Mouse (Mus musculus) splenic B cell, adult 2 months (primary cell): ENCODE measurements at regions not wholly inside any gene's neighbourhood (a gene's known extent, or its start where the extent isn't known, plus 50 kb on each side); places are given as distances from the start of the nearest gene placed in this dataset.
"Not testable (repeated sequence)": the region's sequence is repeated elsewhere in the genome, so short reads cannot be mapped to it uniquely, and the experiment has no call there.

ENCODE experiments used
- DNase-seq: peaks from one replicate; pipeline ENCODE4 v3.0.0-alpha.2; 2011; ENCODE audit warnings: low read depth, low spot score
- H3K27me3 ChIP-seq: 2 replicates; pipeline ENCODE4 v1.6.1; 2012; ENCODE audit warnings: mild to moderate bottlenecking, low read length, moderate library complexity, mixed read lengths; ENCODE audit not compliant: control insufficient read depth, poor library complexity, insufficient read depth, severe bottlenecking
- H3K36me3 ChIP-seq: 2 replicates; pipeline ENCODE4 v1.6.1; 2012; ENCODE audit warnings: mild to moderate bottlenecking, low read length, moderate library complexity, mixed read lengths; ENCODE audit not compliant: control insufficient read depth, poor library complexity, insufficient read depth, severe bottlenecking

GRCm38 (mm10) chr14:120755389-120755788 is 155.6 kb upstream of the Ipo5 start:
- H3K27me3 ChIP-seq, result no peaks in the 10 kb centered on the region
- DNase-seq, result no peak
- no peaks in the 10 kb centered on the region for H3K36me3 ChIP-seq

- no peaks in the 10 kb centered on the region for H3K27me3 ChIP-seq
- H3K36me3 ChIP-seq, result no peaks in the 10 kb centered on the region
- no peak for DNase-seq
Measured at GRCm38 (mm10) chr14:120758200-120758830, 152.7 kb upstream of the Ipo5 start.

GRCm38 (mm10) chr14:120762168-120762567 is 148.9 kb upstream of the Ipo5 start:
- Histone ChIP-seq H3K27me3 (no peaks in the 10 kb centered on the region), H3K36me3 (no peaks in the 10 kb centered on the region)
- DNase-seq, result no peak

- Histone ChIP-seq H3K36me3 (no peaks in the 10 kb centered on the region), H3K27me3 (no peaks in the 10 kb centered on the region)
- DNase-seq, result peak; percentile 11
Measured at GRCm38 (mm10) chr14:120762733-120763132, 148.3 kb upstream of the Ipo5 start.

- DNase-seq, result no peak
- H3K36me3 ChIP-seq, result no peaks in the 10 kb centered on the region
Measured at GRCm38 (mm10) chr14:120763796-120764195, 147.2 kb upstream of the Ipo5 start.

GRCm38 (mm10) chr14:120764386-120764785 is 146.6 kb upstream of the Ipo5 start:
- H3K27me3 ChIP-seq, result no peaks in the 10 kb centered on the region
- H3K36me3 ChIP-seq, result no peaks in the 10 kb centered on the region
- no peak for DNase-seq

More at GRCm38 (mm10) chr14:120763796-120764195, 147.2 kb upstream of the Ipo5 start:
- H3K27me3 ChIP-seq, result no peaks in the 10 kb centered on the region

GRCm38 (mm10) chr14:120766451-120766850 is 144.6 kb upstream of the Ipo5 start:
- no peaks in the 10 kb centered on the region for H3K27me3 ChIP-seq
- no peak for DNase-seq
- no peaks in the 10 kb centered on the region for H3K36me3 ChIP-seq

GRCm38 (mm10) chr14:120770579-120770978 is 140.4 kb upstream of the Ipo5 start:
- Histone ChIP-seq H3K27me3 (no peaks in the 10 kb centered on the region), H3K36me3 (no peaks in the 10 kb centered on the region)
- no peak for DNase-seq

- DNase-seq, H3K27me3 ChIP-seq, H3K36me3 ChIP-seq: not testable (repeated sequence)
Measured at GRCm38 (mm10) chr14:120773001-120773400, 138.0 kb upstream of the Ipo5 start.

- H3K36me3 ChIP-seq, result no peaks in the 10 kb centered on the region
- H3K27me3 ChIP-seq, result no peaks in the 10 kb centered on the region
- no peak for DNase-seq
Measured at GRCm38 (mm10) chr14:120791828-120792554, 119.0 kb upstream of the Ipo5 start.

- H3K36me3 ChIP-seq, result no peaks in the 10 kb centered on the region
- DNase-seq, result no peak
- no peaks in the 10 kb centered on the region for H3K27me3 ChIP-seq
Measured at GRCm38 (mm10) chr14:120797916-120798490, 113.0 kb upstream of the Ipo5 start.

- H3K36me3 ChIP-seq, result no peaks in the 10 kb centered on the region
- no peak for DNase-seq
- H3K27me3 ChIP-seq, result no peaks in the 10 kb centered on the region
Measured at GRCm38 (mm10) chr14:120803191-120803590, 107.8 kb upstream of the Ipo5 start.

GRCm38 (mm10) chr14:120803739-120804138 is 107.3 kb upstream of the Ipo5 start:
- H3K36me3 ChIP-seq, result no peaks in the 10 kb centered on the region
- DNase-seq, result no peak
- H3K27me3 ChIP-seq, result no peaks in the 10 kb centered on the region

GRCm38 (mm10) chr14:120804183-120804848 is 106.7 kb upstream of the Ipo5 start:
- Histone ChIP-seq H3K27me3 (no peaks in the 10 kb centered on the region), H3K36me3 (no peaks in the 10 kb centered on the region)
- no peak for DNase-seq

GRCm38 (mm10) chr14:120805137-120805536 is 105.9 kb upstream of the Ipo5 start:
- Histone ChIP-seq H3K36me3 (no peaks in the 10 kb centered on the region), H3K27me3 (no peaks in the 10 kb centered on the region)
- no peak for DNase-seq
